ENCODE assay signal across 11 mouse cellular contexts in the genomic region with DNA sequence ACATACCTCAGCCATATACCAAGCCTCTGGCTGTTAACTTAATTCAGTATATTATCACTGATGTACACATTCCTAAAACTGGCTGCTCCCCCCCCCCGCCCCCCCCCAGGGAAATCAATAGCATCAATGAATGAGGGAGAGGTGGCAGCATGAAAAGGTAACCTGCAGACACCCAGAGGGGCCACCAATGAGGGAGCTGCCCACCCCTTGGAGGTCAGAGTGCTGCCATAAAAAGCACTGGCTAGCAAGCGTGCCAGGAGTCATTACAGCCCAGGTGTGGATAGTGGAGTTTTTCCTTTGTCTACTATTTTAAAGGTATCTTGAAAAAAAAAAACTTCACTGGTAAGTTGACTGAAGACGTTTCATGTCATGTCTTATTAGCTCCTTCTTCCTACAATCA. TPM values are rescaled to one million over a fixed set of nuclear protein-coding genes. Genes with fewer than 3 reads are reported as not detected.
DNase-seq lines count a peak whose midpoint lies in the region; ATAC-seq and TF ChIP-seq lines count a peak whose summit lies in the region.
"Had no signal": no experiment of that assay in that cellular context is flagged by ENCODE, and none has a peak within 500 bp of the region (broad histone marks: within the 10 kb centered on the region; RNA-seq: fewer than 3 reads in every experiment).

A gene (plus strand): TSS at position 256 of the 400 bp plus-strand sequence.

- H3K9me3 ChIP-seq in hindbrain, embryonic 10.5 days, result no peaks in the 10 kb centered on the region
- no peaks in the 10 kb centered on the region for H3K9me3 ChIP-seq in limb, embryonic 15.5 days
- H3K9me3 ChIP-seq in neural tube, embryonic 14.5 days (ENCODE audit: control insufficient read depth, low read length), result no peaks in the 10 kb centered on the region

- H3K36me3 ChIP-seq in hindbrain, embryonic 10.5 days, result no peaks in the 10 kb centered on the region
- no peaks in the 10 kb centered on the region for H3K36me3 ChIP-seq in limb, embryonic 15.5 days
- no peaks in the 10 kb centered on the region for H3K36me3 ChIP-seq in neural tube, embryonic 14.5 days (ENCODE audit: control insufficient read depth, insufficient read depth, low read length)

- no peak for DNase-seq in layer of hippocampus, adult 2 months (ENCODE audit: low spot score in 2 of 2)
- no peak for DNase-seq in layer of hippocampus, adult 9-11 months
- DNase-seq in hindbrain, embryonic 10.5 days (ENCODE audit: low spot score), result no peak
- no peak for DNase-seq in cerebellum, postnatal 36 days
- no peak for DNase-seq in gastrocnemius, postnatal 36 days
- no peak for DNase-seq in lung, postnatal 36 days

- H3K27me3 ChIP-seq in hindbrain, embryonic 10.5 days (ENCODE audit: insufficient read depth, poor library complexity, severe bottlenecking), result no peaks in the 10 kb centered on the region
- H3K27me3 ChIP-seq in limb, embryonic 15.5 days, result no peaks in the 10 kb centered on the region
- H3K27me3 ChIP-seq in neural tube, embryonic 14.5 days (ENCODE audit: control insufficient read depth, insufficient read depth, low read length), result no peaks in the 10 kb centered on the region

- WGBS in hindbrain, embryonic 10.5 days, result 81% methylated on average over 3 of the region's 3 CpGs
- WGBS in limb, embryonic 15.5 days, result 71% methylated on average over 2 of the region's 3 CpGs
- 77% methylated on average over 3 of the region's 3 CpGs for WGBS in neural tube, embryonic 14.5 days

- intact Hi-C loops in gastrocnemius, postnatal 36 days (cut with DNase I), result no loop called here

- H3K9ac ChIP-seq in limb, embryonic 15.5 days, result no peak within 1 kb of the TSS
- no peak within 1 kb of the TSS for H3K9ac ChIP-seq in neural tube, embryonic 14.5 days (replicated peaks; ENCODE audit: low read depth, low read length)

- peak within 1 kb of the TSS; percentile 50 for H3K4me3 ChIP-seq in layer of hippocampus, adult 2 months
- peak within 1 kb of the TSS; percentile 49 for H3K4me3 ChIP-seq in hindbrain, embryonic 10.5 days
- peak within 1 kb of the TSS; percentile 31 for H3K4me3 ChIP-seq in limb, embryonic 15.5 days
- H3K4me3 ChIP-seq in neural tube, embryonic 14.5 days (ENCODE audit: low read depth, low read length), result 0 out of 2 replicates have a peak within 1 kb of the TSS, but pooled peaks have one; percentile 31

- H3K27ac ChIP-seq in layer of hippocampus, adult 2 months, result no peak within 1 kb of the TSS
- H3K27ac ChIP-seq in hindbrain, embryonic 10.5 days, result no peak within 1 kb of the TSS
- no peak within 1 kb of the TSS for H3K27ac ChIP-seq in limb, embryonic 15.5 days
- no peak within 1 kb of the TSS for H3K27ac ChIP-seq in neural tube, embryonic 14.5 days (ENCODE audit: low read depth, low read length)

- no peak for ATAC-seq in limb, embryonic 15.5 days (ENCODE audit: insufficient number of reproducible peaks, low FRiP score, low TSS enrichment, low read depth)
- no peak for ATAC-seq in neural tube, embryonic 14.5 days (ENCODE audit: low read depth)

- TF ChIP-seq CTCF in layer of hippocampus, adult 2 months (conservative IDR thresholded peaks at IDR 0.05), result no peak

- peak within 1 kb of the TSS; percentile 45 for H3K4me2 ChIP-seq in limb, embryonic 15.5 days
- peak within 1 kb of the TSS; percentile 53 for H3K4me2 ChIP-seq in neural tube, embryonic 14.5 days (ENCODE audit: low read depth, low read length)

- 0 out of 2 replicates have a peak, but pooled peaks cover 3% of the 10 kb centered on the region for H3K4me1 ChIP-seq in hindbrain, embryonic 10.5 days (replicated peaks)
- 0 out of 2 replicates have a peak, but pooled peaks cover 5% of the 10 kb centered on the region for H3K4me1 ChIP-seq in limb, embryonic 15.5 days
- H3K4me1 ChIP-seq in neural tube, embryonic 14.5 days (ENCODE audit: control insufficient read depth, insufficient read depth, low read length), result no peaks in the 10 kb centered on the region

RNA-seq across cellular contexts. Expression of the gene that starts here (rescaled TPM):
- under 1 TPM; 0.22 to 0.54 TPM for total RNA-seq in layer of hippocampus, adult 2 months (2021)
- polyA plus RNA-seq in hindbrain, embryonic 10.5 days (2016; fragmentation: Nextera tagmentation; extraction: Ambion mirVana), result 0.09 TPM in 1 of 2 replicates, not detected in the other
- polyA plus RNA-seq in limb, embryonic 15.5 days (2015; fragmentation: Nextera tagmentation; extraction: Ambion mirVana), result 0.31 and 0.68 TPM in 2 replicates
- 0.44 and 0.75 TPM in 2 replicates for polyA plus RNA-seq in neural tube, embryonic 14.5 days (2014; fragmentation: Nextera tagmentation; extraction: Ambion mirVana)
- not detected for total RNA-seq in gastrocnemius, postnatal 36 days (2021)
- total RNA-seq: MEL had no signal
- polyA plus RNA-seq: embryonic facial prominence, embryonic 11.5 days; spleen, adult 2 months had no signal
